Mouse (Mus musculus): ENCODE measurements around the gene Ptgis. TPM values are rescaled to one million over a fixed set of nuclear protein-coding genes. Genes with fewer than 3 reads are reported as not detected.
A peak's percentile ranks its signal among the peaks of the same experiment; 100 is the strongest.

Ptgis gene
- polyA plus RNA-seq, 1 experiment from 2014 or later: 30.5 TPM

DNA sequence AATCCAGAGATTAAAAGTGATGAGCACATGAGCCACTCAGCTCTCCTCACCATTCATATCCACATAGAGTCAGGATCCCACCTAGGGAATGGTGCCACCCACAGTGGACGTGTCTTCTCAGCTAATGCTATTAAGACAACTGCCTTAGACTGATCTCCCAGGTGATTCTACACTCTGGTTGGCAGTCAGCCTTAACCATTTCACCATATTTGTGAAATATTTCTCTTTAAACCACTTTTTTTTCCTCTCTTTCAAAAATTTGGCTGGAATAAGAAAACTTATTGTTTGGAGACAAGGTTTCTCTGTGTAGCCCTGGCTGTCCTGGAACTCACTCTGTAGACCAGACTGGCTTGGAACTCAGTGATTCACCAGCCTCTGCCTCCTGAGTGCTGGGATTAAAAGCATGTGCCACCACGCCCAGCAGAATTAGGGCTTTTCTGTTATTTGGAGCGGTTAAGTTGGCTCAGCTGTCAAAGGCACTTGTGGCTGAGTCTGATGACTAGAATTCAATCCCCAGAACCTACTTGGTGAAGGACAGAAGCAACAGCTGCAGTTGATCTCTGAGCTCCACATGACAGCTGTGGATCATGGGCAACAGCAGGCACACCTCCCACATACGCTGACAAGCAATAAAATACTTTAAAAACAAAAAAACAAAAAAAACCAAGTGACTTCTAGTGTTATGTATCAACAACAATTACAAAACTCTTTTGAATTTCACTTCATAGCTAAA, 3.6 kb upstream of the Ptgis start:
- no peak for ATAC-seq (ENCODE audit: low FRiP score, low read depth)
- Histone ChIP-seq H3K9ac (no peak overlapping the region), H3K4me1 (peaks cover 20% of the 10 kb centered on the region), H3K36me3 (no peaks in the 10 kb centered on the region), H3K27me3 (peaks cover 3% of the 10 kb centered on the region; the same call in 1 of the 2 replicates), H3K4me2 (replicated peaks) (no peak overlapping the region), H3K4me3 (no peak overlapping the region), H3K27ac (no peak overlapping the region), H3K9me3 (no peaks in the 10 kb centered on the region)
- 89% methylated on average over 4 of the region's 4 CpGs for WGBS

DNA sequence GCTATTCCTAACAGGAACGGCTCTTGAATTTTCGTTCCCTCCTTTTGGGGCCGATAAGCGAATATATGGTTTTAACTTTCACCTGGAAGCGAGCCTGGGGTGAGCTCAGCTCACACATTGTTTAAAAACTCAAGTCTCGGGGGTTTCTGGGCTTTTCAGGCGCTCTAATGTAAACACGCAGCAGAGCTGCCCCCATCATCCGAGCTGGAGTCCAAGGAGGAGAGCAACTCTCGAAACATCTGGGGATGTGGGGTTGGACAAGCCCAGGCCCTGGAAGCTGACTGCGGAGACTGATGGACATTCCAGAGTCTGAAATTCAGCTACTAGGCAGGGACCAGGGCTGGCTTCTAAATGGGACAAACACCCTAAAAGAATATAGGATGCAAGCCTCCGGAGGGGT, 1.1 kb downstream of the Ptgis start:
- ATAC-seq (ENCODE audit: low FRiP score, low read depth): peak; percentile 37; the same call in 1 of the 2 replicates
- peaks cover 41% of the 10 kb centered on the region for H3K4me1 ChIP-seq
- H3K4me2 ChIP-seq (replicated peaks): peak overlapping the region; percentile 89
- H3K9ac ChIP-seq: peak overlapping the region; percentile 80
- H3K36me3 ChIP-seq: no peaks in the 10 kb centered on the region
- peak overlapping the region; percentile 62 for H3K4me3 ChIP-seq
- H3K9me3 ChIP-seq: no peaks in the 10 kb centered on the region
- 6% methylated on average over 12 of the region's 12 CpGs for WGBS
- H3K27ac ChIP-seq: peak overlapping the region; percentile 69
- H3K27me3 ChIP-seq: peaks cover 9% of the 10 kb centered on the region

DNA sequence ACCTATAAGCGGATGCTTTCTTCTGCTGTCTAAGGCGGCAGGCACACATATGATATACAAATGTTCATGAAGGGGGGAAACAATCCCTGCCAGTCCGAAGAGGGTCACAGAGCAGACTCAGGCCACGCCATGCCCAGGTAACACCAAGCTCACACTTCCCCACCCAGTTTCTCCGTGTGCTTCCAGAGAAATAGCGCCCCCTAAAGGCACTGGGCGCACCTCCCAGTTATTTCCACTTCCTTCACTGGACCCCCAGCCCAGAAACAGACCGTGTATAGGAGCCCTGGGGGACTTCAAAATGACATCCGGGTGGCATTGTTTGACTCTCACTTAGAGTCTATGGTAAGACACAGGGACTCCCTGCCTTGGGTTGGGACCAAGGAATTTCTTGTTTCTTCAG, 3.2 kb downstream of the Ptgis start:
- peaks cover 9% of the 10 kb centered on the region for H3K27me3 ChIP-seq
- H3K9me3 ChIP-seq: no peaks in the 10 kb centered on the region
- 79% methylated on average over 9 of the region's 9 CpGs for WGBS
- peaks cover 61% of the 10 kb centered on the region for H3K4me1 ChIP-seq
- no peak overlapping the region for H3K9ac ChIP-seq
- ATAC-seq (ENCODE audit: low FRiP score, low read depth): no peak
- no peak overlapping the region for H3K4me2 ChIP-seq (replicated peaks)
- H3K4me3 ChIP-seq: no peak overlapping the region
- no peak overlapping the region for H3K27ac ChIP-seq
- H3K36me3 ChIP-seq: no peaks in the 10 kb centered on the region

DNA sequence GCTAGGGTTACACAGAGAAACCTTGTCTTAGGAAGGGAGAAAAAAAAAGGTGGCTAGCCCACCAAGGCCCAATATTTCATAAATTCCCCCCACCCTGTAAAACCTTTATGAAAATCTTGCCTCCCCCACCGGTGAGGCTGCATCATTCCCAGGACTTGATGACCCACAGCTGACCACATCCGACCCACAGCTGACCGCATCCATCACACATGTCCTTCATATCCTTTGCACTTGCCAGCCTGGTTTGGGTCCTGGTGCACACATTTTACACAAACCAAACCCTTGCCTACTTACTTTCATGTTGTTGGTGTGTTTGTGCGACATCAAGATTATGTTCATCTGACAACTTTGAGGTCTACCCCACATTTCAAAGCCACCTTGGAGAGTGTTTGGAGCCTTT, 4.2 kb downstream of the Ptgis start:
- 97% methylated on average over 4 of the region's 4 CpGs for WGBS
- Histone ChIP-seq H3K4me2 (replicated peaks) (no peak overlapping the region), H3K9ac (no peak overlapping the region), H3K27me3 (peaks cover 9% of the 10 kb centered on the region), H3K36me3 (no peaks in the 10 kb centered on the region), H3K9me3 (no peaks in the 10 kb centered on the region), H3K4me1 (peaks cover 65% of the 10 kb centered on the region), H3K4me3 (no peak overlapping the region), H3K27ac (no peak overlapping the region)
- ATAC-seq (ENCODE audit: low FRiP score, low read depth): no peak

DNA sequence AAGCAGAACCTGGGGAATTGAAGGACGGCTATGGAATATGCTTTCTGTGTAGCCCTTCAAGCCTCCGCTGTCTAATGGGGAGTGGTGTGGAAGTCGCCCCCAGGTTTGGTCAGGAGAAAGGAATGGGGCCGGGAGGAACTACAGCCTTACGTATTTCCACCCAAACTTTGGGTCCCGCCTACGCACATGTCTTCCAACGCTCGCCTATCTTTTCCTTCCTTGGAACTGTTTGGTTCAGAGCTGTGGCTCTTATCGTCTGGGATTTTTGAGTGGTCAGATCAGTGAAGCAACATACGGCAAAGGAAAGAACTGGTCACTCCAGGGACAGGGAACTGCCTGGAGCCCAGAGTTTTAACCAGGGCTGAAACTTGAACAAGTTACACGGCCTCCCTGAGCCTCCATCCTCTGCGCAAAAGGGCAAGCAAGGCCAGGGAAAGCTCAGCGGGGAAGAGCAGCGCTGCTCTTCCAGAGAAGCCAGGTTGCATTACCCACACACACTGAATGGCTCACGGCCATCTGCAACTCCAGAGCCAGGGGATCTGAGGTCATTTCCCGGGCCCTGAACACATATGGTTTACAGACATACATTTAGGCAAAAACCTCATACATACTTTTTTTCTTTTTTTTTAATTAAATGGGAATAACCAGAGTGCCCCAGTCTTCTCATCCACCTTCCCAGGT, 4.9 kb downstream of the Ptgis start:
- H3K9me3 ChIP-seq: no peaks in the 10 kb centered on the region
- H3K36me3 ChIP-seq: no peaks in the 10 kb centered on the region
- H3K27me3 ChIP-seq: peaks cover 6% of the 10 kb centered on the region; the same call in 1 of the 2 replicates
- H3K4me1 ChIP-seq: peaks cover 59% of the 10 kb centered on the region
- no peak overlapping the region for H3K4me3 ChIP-seq
- no peak overlapping the region for H3K9ac ChIP-seq
- ATAC-seq (ENCODE audit: low FRiP score, low read depth): no peak
- H3K27ac ChIP-seq: no peak overlapping the region
- H3K4me2 ChIP-seq (replicated peaks): no peak overlapping the region
- WGBS: 66% methylated on average over 17 of the region's 17 CpGs

DNA sequence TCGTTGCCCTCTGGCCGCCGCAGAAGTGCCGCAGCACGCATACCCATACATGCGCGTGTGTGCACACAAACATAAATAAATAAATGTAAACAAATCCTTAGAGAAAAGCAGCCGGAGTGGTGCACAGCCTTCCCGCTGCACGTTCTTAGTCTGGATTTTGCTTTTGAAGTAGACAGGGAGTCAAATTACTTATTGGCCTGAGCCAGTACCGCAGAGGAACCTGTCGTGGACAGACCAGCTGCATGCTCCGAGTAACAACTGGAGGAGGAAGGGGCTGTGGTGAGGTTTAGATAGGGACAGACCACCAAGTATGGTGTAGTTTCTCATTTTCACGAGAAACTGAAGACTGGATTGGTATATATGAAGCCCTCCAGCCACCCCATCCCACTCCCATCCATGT, 6.6 kb downstream of the Ptgis start:
- 10% methylated on average over 14 of the region's 14 CpGs for WGBS
- H3K4me1 ChIP-seq: peaks cover 43% of the 10 kb centered on the region
- H3K36me3 ChIP-seq: no peaks in the 10 kb centered on the region
- H3K4me2 ChIP-seq (replicated peaks): peak overlapping the region; percentile 46
- H3K27ac ChIP-seq: peak overlapping the region; percentile 28; the same call in 1 of the 2 replicates
- ATAC-seq (ENCODE audit: low FRiP score, low read depth): no peak
- H3K9me3 ChIP-seq: no peaks in the 10 kb centered on the region
- peaks cover 5% of the 10 kb centered on the region; the same call in 1 of the 2 replicates for H3K27me3 ChIP-seq
- H3K4me3 ChIP-seq: no peak overlapping the region
- peak overlapping the region; percentile 45 for H3K9ac ChIP-seq

DNA sequence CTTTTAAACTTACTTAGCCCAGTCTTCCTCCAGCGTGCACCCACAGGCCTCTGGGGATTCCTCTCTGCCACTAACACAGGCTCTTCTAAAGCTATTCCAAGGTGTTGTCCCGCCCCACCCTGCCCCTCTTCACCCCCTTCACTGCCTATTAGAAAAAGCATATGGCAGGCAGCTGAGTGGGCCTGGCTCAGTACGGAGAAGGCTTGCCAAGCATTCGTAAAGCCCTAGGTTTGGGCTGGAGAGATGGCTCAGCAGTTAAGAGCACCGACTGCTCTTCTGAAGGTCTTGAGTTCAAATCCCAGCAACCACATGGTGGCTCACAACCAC, 7.4 kb downstream of the Ptgis start:
- no peaks in the 10 kb centered on the region for H3K27me3 ChIP-seq
- ATAC-seq (ENCODE audit: low FRiP score, low read depth): no peak
- H3K4me3 ChIP-seq: no peak overlapping the region
- WGBS: 50% methylated on average over 5 of the region's 5 CpGs
- H3K36me3 ChIP-seq: no peaks in the 10 kb centered on the region
- no peaks in the 10 kb centered on the region for H3K9me3 ChIP-seq
- no peak overlapping the region; the same call in 1 of the 2 replicates for H3K27ac ChIP-seq
- no peak overlapping the region for H3K9ac ChIP-seq
- peaks cover 39% of the 10 kb centered on the region for H3K4me1 ChIP-seq
- H3K4me2 ChIP-seq (replicated peaks): no peak overlapping the region

DNA sequence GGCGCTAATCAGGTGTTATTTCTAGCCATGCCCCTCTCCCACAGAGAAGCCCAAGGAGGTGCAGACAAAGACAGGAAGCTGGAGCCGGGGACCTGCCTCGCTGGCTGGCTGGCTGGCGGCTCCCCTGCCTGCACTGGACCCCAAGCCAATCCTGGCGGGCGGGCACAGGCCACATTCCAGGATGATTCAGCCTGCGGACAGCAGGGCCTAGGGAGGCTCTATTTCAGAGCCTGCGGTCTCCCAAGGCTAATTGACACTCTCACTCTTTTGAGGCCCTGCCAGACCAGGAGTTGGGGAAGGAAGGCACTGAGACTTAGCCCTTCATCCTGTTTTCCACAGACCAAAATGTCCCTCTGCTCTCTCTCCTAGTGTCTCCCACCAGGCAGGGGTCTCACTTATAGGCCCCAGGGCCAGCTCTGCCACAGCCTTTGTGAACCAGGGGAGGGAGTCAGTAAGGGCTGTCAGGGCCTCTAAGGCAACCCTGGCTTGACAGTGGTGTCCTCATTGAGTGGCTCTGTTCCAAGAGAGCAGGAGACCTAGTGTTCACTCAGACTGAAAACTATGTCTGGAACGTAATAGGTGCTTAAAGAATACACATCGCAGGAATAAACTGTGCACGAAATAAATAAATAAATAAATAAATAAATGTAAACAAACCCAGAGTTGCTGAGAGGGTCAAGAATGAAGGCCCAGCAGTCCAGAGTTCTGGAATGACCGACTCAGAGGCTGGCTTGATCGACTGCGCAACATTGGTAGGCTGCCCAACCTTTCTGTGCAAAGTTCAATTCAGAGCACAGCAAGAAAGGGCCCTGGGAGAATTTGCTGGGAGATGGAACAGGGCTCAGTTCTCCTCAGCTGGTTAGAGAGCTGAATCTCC, 8.0 kb downstream of the Ptgis start:
- ATAC-seq (ENCODE audit: low FRiP score, low read depth): no peak
- no peak overlapping the region; the same call in none of the 2 replicates for H3K27ac ChIP-seq

DNA sequence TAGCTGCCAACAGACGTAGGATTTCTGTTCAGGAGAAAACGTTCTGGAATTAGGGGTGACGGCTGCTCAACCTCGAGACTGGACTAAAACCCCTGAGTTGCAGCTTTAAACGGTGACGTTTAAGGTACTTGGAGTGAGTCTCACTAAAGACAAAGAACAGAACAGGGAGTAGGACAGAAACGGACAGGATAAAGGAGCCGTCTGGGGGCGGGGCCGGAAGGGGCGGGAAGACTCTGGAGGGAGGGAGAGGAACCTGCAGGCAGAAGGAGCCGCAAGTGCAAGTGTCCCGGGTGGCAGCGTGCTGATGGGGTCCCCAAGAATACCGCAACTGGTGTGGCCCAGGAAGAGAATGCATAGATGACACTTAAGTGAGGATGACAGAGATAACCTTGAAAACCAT, 9.8 kb downstream of the Ptgis start:
- Histone ChIP-seq H3K4me1 (peaks cover 37% of the 10 kb centered on the region), H3K27me3 (no peaks in the 10 kb centered on the region), H3K4me3 (no peak overlapping the region), H3K27ac (no peak overlapping the region), H3K9ac (no peak overlapping the region), H3K36me3 (peaks cover 7% of the 10 kb centered on the region; the same call in 1 of the 2 replicates), H3K9me3 (no peaks in the 10 kb centered on the region), H3K4me2 (replicated peaks) (peak overlapping the region; percentile 23)
- WGBS: 19% methylated on average over 15 of the region's 15 CpGs
- ATAC-seq (ENCODE audit: low FRiP score, low read depth): no peak

More for the DNA sequence above, 8.0 kb downstream of the Ptgis start:
- Histone ChIP-seq H3K27me3 (no peaks in the 10 kb centered on the region), H3K4me3 (no peak overlapping the region), H3K9ac (peak overlapping the region; percentile 32), H3K36me3 (no peaks in the 10 kb centered on the region), H3K4me2 (replicated peaks) (no peak overlapping the region), H3K4me1 (peaks cover 39% of the 10 kb centered on the region), H3K9me3 (no peaks in the 10 kb centered on the region)
- WGBS: 51% methylated on average over 14 of the region's 14 CpGs

DNA sequence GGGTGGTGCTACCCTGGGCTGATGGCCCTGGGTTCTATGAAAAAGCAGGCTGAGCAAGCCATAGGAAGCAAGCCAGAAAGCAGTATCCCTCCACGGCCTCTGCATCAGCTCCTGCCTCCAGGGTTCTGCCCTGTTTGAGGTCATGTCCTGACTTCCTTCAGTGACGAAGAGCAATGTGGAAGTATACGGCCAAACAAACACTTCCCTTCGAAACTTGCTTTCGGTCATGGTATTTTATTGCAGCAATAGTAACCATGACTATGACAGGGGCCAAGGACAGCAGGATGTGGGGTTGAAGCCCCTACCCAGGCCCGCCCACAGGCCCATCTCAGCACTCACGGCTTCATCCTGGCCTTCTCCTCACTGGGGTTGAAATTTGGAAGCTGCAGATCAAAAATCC, 15.5 kb downstream of the Ptgis start:
- 79% methylated on average over 7 of the region's 7 CpGs for WGBS
- no peak overlapping the region for H3K4me2 ChIP-seq (replicated peaks)
- no peak overlapping the region for H3K4me3 ChIP-seq
- no peaks in the 10 kb centered on the region for H3K27me3 ChIP-seq
- no peaks in the 10 kb centered on the region for H3K9me3 ChIP-seq
- 0 out of 2 replicates have a peak, but pooled peaks cover 2% of the 10 kb centered on the region for H3K4me1 ChIP-seq
- H3K36me3 ChIP-seq: peaks cover 26% of the 10 kb centered on the region
- H3K27ac ChIP-seq: no peak overlapping the region
- ATAC-seq (ENCODE audit: low FRiP score, low read depth): no peak
- H3K9ac ChIP-seq: no peak overlapping the region

DNA sequence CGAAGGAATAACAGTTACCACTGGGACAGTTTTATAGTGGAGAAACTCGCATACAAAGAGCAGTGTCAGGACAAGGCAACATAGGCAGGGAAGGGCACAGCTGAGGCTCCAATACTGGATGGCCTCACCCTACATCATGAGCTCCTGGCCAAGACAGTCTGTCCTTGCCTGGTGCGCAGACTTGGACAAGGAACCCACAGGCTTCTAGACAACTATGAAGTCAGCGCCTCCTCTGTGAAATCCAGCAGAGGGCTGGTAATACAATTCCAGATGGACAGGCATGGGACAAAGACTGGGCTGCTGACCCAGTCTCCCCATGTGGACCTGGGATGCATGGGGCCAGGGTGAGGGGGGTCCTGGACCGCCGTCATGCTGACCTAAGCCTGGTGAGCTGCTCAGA, 16.2 kb downstream of the Ptgis start:
- ATAC-seq (ENCODE audit: low FRiP score, low read depth): no peak
- H3K36me3 ChIP-seq: peaks cover 27% of the 10 kb centered on the region
- no peaks in the 10 kb centered on the region for H3K27me3 ChIP-seq
- no peak overlapping the region for H3K9ac ChIP-seq
- WGBS: 88% methylated on average over 6 of the region's 6 CpGs
- peaks cover 3% of the 10 kb centered on the region; the same call in 1 of the 2 replicates for H3K4me1 ChIP-seq
- H3K4me3 ChIP-seq: no peak overlapping the region
- H3K4me2 ChIP-seq (replicated peaks): no peak overlapping the region
- no peak overlapping the region for H3K27ac ChIP-seq
- no peaks in the 10 kb centered on the region for H3K9me3 ChIP-seq

DNA sequence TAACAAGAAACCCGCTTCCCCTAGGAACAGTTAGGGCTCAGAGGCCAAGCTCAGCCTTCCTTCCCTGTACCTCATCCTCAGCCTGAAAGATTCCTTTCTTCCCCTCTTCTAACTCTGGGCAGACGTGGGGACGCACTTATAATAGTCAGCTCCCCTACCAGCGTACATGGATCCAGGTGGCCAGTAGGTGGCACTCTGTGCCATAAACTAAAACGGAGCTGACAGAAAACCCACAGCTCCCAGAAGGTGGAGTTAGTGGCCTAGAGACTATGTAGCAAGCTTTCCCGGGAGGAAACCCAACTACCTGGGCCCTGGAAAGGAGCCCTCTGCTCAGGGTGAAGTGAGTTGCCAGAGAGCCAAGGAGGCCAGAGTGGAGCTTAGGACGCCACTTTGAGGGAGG, 18.3 kb downstream of the Ptgis start:
- ATAC-seq (ENCODE audit: low FRiP score, low read depth): no peak

More for the DNA sequence above, 18.3 kb downstream of the Ptgis start:
- no peaks in the 10 kb centered on the region for H3K9me3 ChIP-seq
- H3K4me3 ChIP-seq: no peak overlapping the region
- no peak overlapping the region for H3K27ac ChIP-seq
- peaks cover 4% of the 10 kb centered on the region; the same call in 1 of the 2 replicates for H3K4me1 ChIP-seq
- H3K27me3 ChIP-seq: no peaks in the 10 kb centered on the region
- H3K9ac ChIP-seq: no peak overlapping the region
- no peak overlapping the region for H3K4me2 ChIP-seq (replicated peaks)
- peaks cover 33% of the 10 kb centered on the region for H3K36me3 ChIP-seq
- WGBS: 25% methylated on average over 7 of the region's 7 CpGs
